9 mouse cellular contexts compared by ENCODE assay signal in the genomic region with DNA sequence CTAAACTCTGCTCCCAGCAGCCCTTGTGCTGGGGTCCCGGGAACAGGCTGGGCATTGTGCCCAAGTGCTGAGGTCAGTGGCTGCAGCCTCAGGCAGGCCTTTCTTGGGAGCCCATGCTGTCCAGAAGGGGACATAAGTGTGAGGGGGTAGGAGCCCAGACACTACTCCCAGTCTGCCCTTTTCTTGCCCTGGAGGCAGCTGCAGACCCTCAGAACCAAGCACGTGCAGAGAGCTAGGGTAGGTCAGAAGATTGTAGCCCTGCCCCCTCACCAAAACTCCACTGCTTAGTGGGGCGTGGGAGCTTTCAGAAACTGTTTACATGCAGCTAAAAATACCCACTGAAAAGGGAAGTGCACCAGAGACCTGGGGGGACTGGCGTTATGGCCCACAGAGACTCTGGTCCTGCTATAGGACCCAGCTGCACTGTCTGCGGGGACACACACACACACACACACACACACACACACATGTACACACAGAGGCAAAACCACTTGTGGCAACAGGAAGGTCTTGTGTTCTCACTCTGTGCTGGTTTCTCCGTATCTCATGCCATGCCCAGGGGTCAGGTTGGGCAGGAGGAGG. TPM values are rescaled to one million over a fixed set of nuclear protein-coding genes. Genes with fewer than 3 reads are reported as not detected.
DNase-seq lines count a peak whose midpoint lies in the region; ATAC-seq lines count a peak whose summit lies in the region.
"Had no signal": no experiment of that assay in that cellular context is flagged by ENCODE, and none has a peak within 500 bp of the region (broad histone marks: within the 10 kb centered on the region; RNA-seq: fewer than 3 reads in every experiment).

No protein-coding gene starts in this region.

- no peaks in the 10 kb centered on the region for H3K27me3 ChIP-seq in forebrain, embryonic 12.5 days
- H3K27me3 ChIP-seq in hindbrain, embryonic 12.5 days: no peaks in the 10 kb centered on the region
- H3K27me3 ChIP-seq in limb, embryonic 13.5 days: no peaks in the 10 kb centered on the region

- H3K4me3 ChIP-seq in forebrain, embryonic 12.5 days (replicated peaks): no peak overlapping the region
- H3K4me3 ChIP-seq in hindbrain, embryonic 12.5 days: no peak overlapping the region
- no peak overlapping the region; the same call in 1 of the 2 replicates for H3K4me3 ChIP-seq in limb, embryonic 13.5 days

- ATAC-seq in forebrain, embryonic 12.5 days (ENCODE audit: low FRiP score): no peak
- no peak for ATAC-seq in hindbrain, embryonic 12.5 days (ENCODE audit: low FRiP score)
- peak; percentile 55 for ATAC-seq in limb, embryonic 13.5 days (ENCODE audit: low FRiP score, low read depth)
- no peak for ATAC-seq in megakaryocyte-erythroid progenitor cell, adult 5-6 weeks (replicated peaks; ENCODE audit: low FRiP score, low TSS enrichment, poor library complexity, severe bottlenecking)

- H3K9ac ChIP-seq in forebrain, embryonic 12.5 days: no peak overlapping the region
- H3K9ac ChIP-seq in hindbrain, embryonic 12.5 days: peak overlapping the region; percentile 50
- H3K9ac ChIP-seq in limb, embryonic 13.5 days: peak overlapping the region; percentile 65

- peaks cover 70% of the 10 kb centered on the region for H3K4me1 ChIP-seq in forebrain, embryonic 12.5 days
- peaks cover 60% of the 10 kb centered on the region for H3K4me1 ChIP-seq in hindbrain, embryonic 12.5 days
- peaks cover 81% of the 10 kb centered on the region for H3K4me1 ChIP-seq in limb, embryonic 13.5 days

- H3K36me3 ChIP-seq in forebrain, embryonic 12.5 days (replicated peaks): peaks cover 7% of the 10 kb centered on the region; the same call in 1 of the 2 replicates
- H3K36me3 ChIP-seq in hindbrain, embryonic 12.5 days: peaks cover 9% of the 10 kb centered on the region; the same call in 1 of the 2 replicates
- peaks cover 26% of the 10 kb centered on the region for H3K36me3 ChIP-seq in limb, embryonic 13.5 days

- H3K9me3 ChIP-seq in forebrain, embryonic 12.5 days: no peaks in the 10 kb centered on the region
- H3K9me3 ChIP-seq in hindbrain, embryonic 12.5 days (replicated peaks): no peaks in the 10 kb centered on the region
- no peaks in the 10 kb centered on the region for H3K9me3 ChIP-seq in limb, embryonic 13.5 days

- 0 out of 2 replicates have a peak overlapping the region, but pooled peaks have one; percentile 22 for H3K27ac ChIP-seq in forebrain, embryonic 12.5 days
- peak overlapping the region; percentile 12; the same call in 1 of the 2 replicates for H3K27ac ChIP-seq in hindbrain, embryonic 12.5 days
- peak overlapping the region; percentile 84 for H3K27ac ChIP-seq in limb, embryonic 13.5 days

- peak; percentile 61 for DNase-seq in adrenal gland, adult 2 months
- DNase-seq in adrenal gland, adult 8-10 months: no peak
- peak; percentile 78 to 83 for DNase-seq in B cell, adult 2 months
- DNase-seq in natural killer cell, adult 2 months (ENCODE audit: low spot score in 2 of 2): peak; percentile 61 to 80

- H3K4me2 ChIP-seq in forebrain, embryonic 12.5 days: no peak overlapping the region
- no peak overlapping the region for H3K4me2 ChIP-seq in hindbrain, embryonic 12.5 days (replicated peaks)
- H3K4me2 ChIP-seq in limb, embryonic 13.5 days (replicated peaks): peak overlapping the region; percentile 56

- 61% methylated on average over 6 of the region's 6 CpGs for WGBS in forebrain, embryonic 12.5 days
- WGBS in hindbrain, embryonic 12.5 days: 54% methylated on average over 6 of the region's 6 CpGs
- WGBS in limb, embryonic 13.5 days: 38% methylated on average over 6 of the region's 6 CpGs

RNA-seq across cellular contexts. Expression of a gene that starts 15.6 kb away (rescaled TPM):
- total RNA-seq in adrenal gland, adult 2 months (2021): 10 to 100 TPM; 61.1 to 95.5 TPM
- 75.0 and 80.2 TPM in 2 replicates for polyA plus RNA-seq in adrenal gland, adult 2 months (2012; rRNA removed)
- 100 to 1,000 TPM in 1 of 4 experiments, 10 to 100 TPM in 3; 78.2 to 121 (median 82.4) TPM for total RNA-seq in adrenal gland, adult 8-10 months (2022)
- polyA plus RNA-seq in forebrain, embryonic 12.5 days (2016; fragmentation: Nextera tagmentation; extraction: Ambion mirVana): 28.6 and 29.8 TPM in 2 replicates
- polyA plus RNA-seq in hindbrain, embryonic 12.5 days (2016; fragmentation: Nextera tagmentation; extraction: Ambion mirVana): 38.3 and 41.6 TPM in 2 replicates
- 32.6 and 32.7 TPM in 2 replicates for polyA plus RNA-seq in limb, embryonic 13.5 days (2015; fragmentation: Nextera tagmentation; extraction: Ambion mirVana)
- total RNA-seq in megakaryocyte-erythroid progenitor cell, adult 5-6 weeks (2014; fragmentation: Nextera tagmentation): 151 and 213 TPM in 2 replicates
- total RNA-seq in megakaryocyte-erythroid progenitor cell, adult 5-6 weeks (2017): 158 and 213 TPM in 2 replicates

RNA-seq across cellular contexts. Expression of a gene that starts 17.3 kb away (rescaled TPM):
- not detected for total RNA-seq in adrenal gland, adult 2 months (2021)
- polyA plus RNA-seq in adrenal gland, adult 2 months (2012; rRNA removed): not detected in 2 replicates
- not detected for total RNA-seq in adrenal gland, adult 8-10 months (2022)
- not detected in 2 replicates for polyA plus RNA-seq in forebrain, embryonic 12.5 days (2016; fragmentation: Nextera tagmentation; extraction: Ambion mirVana)
- polyA plus RNA-seq in hindbrain, embryonic 12.5 days (2016; fragmentation: Nextera tagmentation; extraction: Ambion mirVana): not detected in 2 replicates
- polyA plus RNA-seq in limb, embryonic 13.5 days (2015; fragmentation: Nextera tagmentation; extraction: Ambion mirVana): not detected in 2 replicates
- not detected in 2 replicates for total RNA-seq in megakaryocyte-erythroid progenitor cell, adult 5-6 weeks (2014; fragmentation: Nextera tagmentation)
- total RNA-seq in megakaryocyte-erythroid progenitor cell, adult 5-6 weeks (2017): not detected in 2 replicates
- total RNA-seq: gastrocnemius, adult 8-10 months had no signal

RNA-seq across cellular contexts. Expression of a gene that starts 31.8 kb away (rescaled TPM):
- total RNA-seq in adrenal gland, adult 2 months (2021): not detected
- not detected in 2 replicates for polyA plus RNA-seq in adrenal gland, adult 2 months (2012; rRNA removed)
- not detected for total RNA-seq in adrenal gland, adult 8-10 months (2022)
- 0.65 TPM in 1 of 2 replicates, not detected in the other for polyA plus RNA-seq in forebrain, embryonic 12.5 days (2016; fragmentation: Nextera tagmentation; extraction: Ambion mirVana)
- polyA plus RNA-seq in hindbrain, embryonic 12.5 days (2016; fragmentation: Nextera tagmentation; extraction: Ambion mirVana): 0.08 and 0.27 TPM in 2 replicates
- polyA plus RNA-seq in limb, embryonic 13.5 days (2015; fragmentation: Nextera tagmentation; extraction: Ambion mirVana): not detected in 2 replicates
- total RNA-seq in megakaryocyte-erythroid progenitor cell, adult 5-6 weeks (2014; fragmentation: Nextera tagmentation): not detected in 2 replicates
- total RNA-seq in megakaryocyte-erythroid progenitor cell, adult 5-6 weeks (2017): not detected in 2 replicates
- total RNA-seq: gastrocnemius, adult 8-10 months had no signal

RNA-seq across cellular contexts. Expression of a gene that starts 45.7 kb away (rescaled TPM):
- 1 to 10 TPM in 1 of 2 experiments, not detected in 1; 1.6 TPM for total RNA-seq in adrenal gland, adult 2 months (2021)
- 0.24 TPM in 1 of 2 replicates, not detected in the other for polyA plus RNA-seq in adrenal gland, adult 2 months (2012; rRNA removed)
- under 1 TPM in 2 of 4 experiments, not detected in 2; 0.19 to 0.49 TPM for total RNA-seq in adrenal gland, adult 8-10 months (2022)
- not detected in 2 replicates for polyA plus RNA-seq in forebrain, embryonic 12.5 days (2016; fragmentation: Nextera tagmentation; extraction: Ambion mirVana)
- not detected in 2 replicates for polyA plus RNA-seq in hindbrain, embryonic 12.5 days (2016; fragmentation: Nextera tagmentation; extraction: Ambion mirVana)
- not detected in 2 replicates for polyA plus RNA-seq in limb, embryonic 13.5 days (2015; fragmentation: Nextera tagmentation; extraction: Ambion mirVana)
- total RNA-seq in megakaryocyte-erythroid progenitor cell, adult 5-6 weeks (2014; fragmentation: Nextera tagmentation): not detected in 2 replicates
- total RNA-seq in megakaryocyte-erythroid progenitor cell, adult 5-6 weeks (2017): not detected in 2 replicates
- total RNA-seq: gastrocnemius, adult 8-10 months had no signal

RNA-seq across cellular contexts. Expression of a gene that starts 48.6 kb away (rescaled TPM):
- total RNA-seq in adrenal gland, adult 2 months (2021): 10 to 100 TPM; 11.0 to 14.7 TPM
- 20.7 and 23.0 TPM in 2 replicates for polyA plus RNA-seq in adrenal gland, adult 2 months (2012; rRNA removed)
- total RNA-seq in adrenal gland, adult 8-10 months (2022): 10 to 100 TPM; 10.8 to 33.3 (median 19.5) TPM
- polyA plus RNA-seq in forebrain, embryonic 12.5 days (2016; fragmentation: Nextera tagmentation; extraction: Ambion mirVana): 19.9 and 24.1 TPM in 2 replicates
- 20.0 and 20.1 TPM in 2 replicates for polyA plus RNA-seq in hindbrain, embryonic 12.5 days (2016; fragmentation: Nextera tagmentation; extraction: Ambion mirVana)
- 21.0 and 21.4 TPM in 2 replicates for polyA plus RNA-seq in limb, embryonic 13.5 days (2015; fragmentation: Nextera tagmentation; extraction: Ambion mirVana)
- total RNA-seq in megakaryocyte-erythroid progenitor cell, adult 5-6 weeks (2014; fragmentation: Nextera tagmentation): 8.7 and 16.7 TPM in 2 replicates
- total RNA-seq in megakaryocyte-erythroid progenitor cell, adult 5-6 weeks (2017): 2.6 and 3.8 TPM in 2 replicates

Comparison
In these comparisons a context has a peak if more than half of its experiments do, and no peak if none do; other contexts are left out.
1. H3K27ac ChIP-seq: peak in every context shown above with its lines; median percentile 84 in limb, embryonic 13.5 days; 22 in forebrain, embryonic 12.5 days; 12 in hindbrain, embryonic 12.5 days.